Mouse (Mus musculus) hindbrain, embryonic 11.5 days (tissue): ENCODE results near the gene Mon1b. TPM values are rescaled to one million over a fixed set of nuclear protein-coding genes. Genes with fewer than 3 reads are reported as not detected.
A peak's percentile ranks its signal among the peaks of the same experiment; 100 is the strongest.

Source experiments
- ATAC-seq: fragments of 200-750 bp; cut with Nextera tagmentation; 2 replicates; pipeline ENCODE4 v1.8.0; 2017; ENCODE audit warnings: mild to moderate bottlenecking, moderate TSS enrichment, moderate library complexity; ENCODE audit not compliant: low FRiP score
- DNase-seq: peaks from one replicate; pipeline ENCODE4 v3.0.0-alpha.2; 2015; ENCODE audit warnings: low spot score
- H3K27ac ChIP-seq: fragments of 300-500 bp; sonication (generic); 2 replicates; pipeline ENCODE4 v1.5.1; 2014; ENCODE audit warnings: mild to moderate bottlenecking, low read depth, low read length
- H3K27me3 ChIP-seq: fragments of 300-500 bp; sonication (generic); 2 replicates; pipeline ENCODE4 v1.6.1; 2014; ENCODE audit warnings: mild to moderate bottlenecking, low read length, moderate library complexity, mixed read lengths; ENCODE audit not compliant: control insufficient read depth, insufficient read depth
- H3K36me3 ChIP-seq: fragments of 300-500 bp; sonication (generic); 2 replicates; pipeline ENCODE4 v1.6.1; 2014; ENCODE audit warnings: mild to moderate bottlenecking, low read length, moderate library complexity, mixed read lengths; ENCODE audit not compliant: control insufficient read depth, insufficient read depth
- H3K4me1 ChIP-seq: fragments of 300-500 bp; sonication (generic); replicated peaks from 2 replicates; pipeline ENCODE4 v1.6.1; 2014; ENCODE audit warnings: low read length, mixed read lengths; ENCODE audit not compliant: control insufficient read depth, insufficient read depth
- H3K4me2 ChIP-seq: fragments of 300-500 bp; sonication (generic); replicated peaks from 2 replicates; pipeline ENCODE4 v1.6.1; 2014; ENCODE audit warnings: mild to moderate bottlenecking, low read depth, low read length
- H3K4me3 ChIP-seq: fragments of 300-500 bp; sonication (generic); 2 replicates; pipeline ENCODE4 v1.5.1; 2014; ENCODE audit warnings: low read depth, low read length
- H3K9ac ChIP-seq: fragments of 300-500 bp; sonication (generic); 2 replicates; pipeline ENCODE4 v1.6.1; 2014; ENCODE audit warnings: low read depth, low read length
- H3K9me3 ChIP-seq: fragments of 300-500 bp; sonication (generic); 2 replicates; pipeline ENCODE4 v1.6.1; 2016; ENCODE audit warnings: low read length; ENCODE audit not compliant: control insufficient read depth
- WGBS: fragments of 180-500 bp; shearing (Covaris S2); extraction: QIAGEN DNeasy Blood & Tissue Kit; methylation state at CpG from one replicate; pipeline ENCODE4 v1.1.7; 2014; 5-methylcytosine and 5-hydroxymethylcytosine counted together
- polyA plus RNA-seq: library from polyadenylated mRNA; unstranded; fragments of >200 nt; fragmentation: Nextera tagmentation; extraction: Ambion mirVana; gene quantifications from 2 replicates; pipeline ENCODE4 v1.2.1, GENCODE M21; 2014

Mon1b gene
- polyA plus RNA-seq = 9.0 and 12.6 TPM in 2 replicates

DNA sequence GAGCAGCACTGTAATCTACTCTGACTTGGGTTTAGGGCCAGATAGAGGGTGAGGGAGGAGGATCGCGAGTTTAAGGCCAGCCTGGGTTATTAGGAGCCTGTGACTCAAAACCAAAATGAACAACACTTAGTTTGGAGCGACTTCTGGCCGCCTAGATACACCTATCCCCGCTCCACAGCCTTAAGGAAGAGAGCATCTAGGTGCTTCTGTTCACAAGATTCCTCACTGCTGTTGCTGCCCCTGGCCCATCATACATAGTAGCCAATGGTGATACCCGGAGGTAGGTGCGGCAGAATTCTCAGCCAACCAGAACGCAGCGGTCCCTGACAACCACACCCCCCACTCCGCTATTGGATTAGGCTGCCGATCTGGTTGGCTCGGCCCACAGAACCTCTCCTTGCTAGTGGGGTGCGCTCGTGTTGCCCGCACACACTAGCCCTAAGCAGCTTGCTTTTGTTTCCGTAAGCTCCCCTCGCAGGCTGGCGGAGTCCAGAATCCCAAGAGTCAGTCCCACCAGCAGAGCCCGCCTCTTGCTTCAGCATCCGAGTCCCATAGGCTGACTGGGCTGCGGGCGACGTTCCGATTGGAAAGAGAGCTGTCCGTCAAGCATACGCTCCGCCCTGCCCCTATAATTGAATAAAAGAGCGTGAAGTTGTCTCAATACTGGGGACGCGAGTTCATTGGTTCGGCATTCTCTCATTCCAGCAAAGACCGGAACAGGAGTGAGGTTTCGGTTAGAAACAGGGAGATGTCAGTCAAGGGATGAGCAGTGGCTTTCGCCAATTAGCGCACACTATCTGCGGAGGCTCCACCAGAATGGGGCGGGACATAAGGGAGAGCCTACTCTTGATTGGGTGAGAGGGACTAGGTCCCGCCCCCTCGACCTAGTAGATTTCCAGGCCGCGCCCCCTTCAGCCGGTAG is at the start of gene Mon1b:
Mon1b (plus strand) TSS at position 918 of the 922 bp plus-strand sequence.
- H3K27me3 ChIP-seq = no peaks in the 10 kb centered on the region
- peak within 1 kb of the TSS; percentile 95 for H3K4me2 ChIP-seq
- under 1% methylated on average over 42 of the region's 42 CpGs for WGBS
- no peaks in the 10 kb centered on the region for H3K9me3 ChIP-seq
- peak within 1 kb of the TSS; percentile 65 for H3K9ac ChIP-seq
- peak; percentile 99 for ATAC-seq
- peak within 1 kb of the TSS; percentile 56 for H3K4me3 ChIP-seq
- H3K27ac ChIP-seq = peak within 1 kb of the TSS; percentile 79
- no peaks in the 10 kb centered on the region for H3K4me1 ChIP-seq
- DNase-seq = peak; percentile 99
- H3K36me3 ChIP-seq = peaks cover 2% of the 10 kb centered on the region

GRCm38 (mm10) chr8:113598401-113598800 is 37.0 kb upstream of the Mon1b start:
- Histone ChIP-seq H3K4me1 (no peaks in the 10 kb centered on the region), H3K4me3 (no peak overlapping the region), H3K9me3 (no peaks in the 10 kb centered on the region), H3K27ac (no peak overlapping the region), H3K9ac (no peak overlapping the region), H3K4me2 (no peak overlapping the region), H3K36me3 (no peaks in the 10 kb centered on the region), H3K27me3 (no peaks in the 10 kb centered on the region)
- DNase-seq (no peak), ATAC-seq (no peak)
- 47% methylated on average over 3 of the region's 3 CpGs for WGBS

DNA sequence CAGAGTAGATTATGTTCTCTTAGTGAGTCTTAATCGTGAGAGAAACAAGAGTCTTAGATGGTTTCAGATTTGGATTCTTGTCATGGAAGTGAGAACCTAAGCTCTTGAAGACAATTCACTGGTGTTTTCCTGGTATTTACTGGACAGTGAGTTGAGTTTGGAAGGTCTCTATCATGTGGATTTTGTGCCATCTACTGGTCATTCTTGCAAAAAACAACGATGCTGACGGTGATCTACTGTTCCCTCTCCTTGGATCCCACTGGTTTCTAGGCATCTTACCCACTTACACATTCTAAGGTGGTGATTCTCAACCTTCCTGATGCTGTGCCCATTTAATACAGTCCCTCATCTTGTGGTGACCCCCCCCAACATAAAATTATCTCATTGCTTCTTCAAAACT is 2.8 kb upstream of the Mon1b start:
- no peaks in the 10 kb centered on the region for H3K9me3 ChIP-seq
- H3K4me1 ChIP-seq = no peaks in the 10 kb centered on the region
- 10% methylated on average over 3 of the region's 3 CpGs for WGBS
- no peak overlapping the region for H3K9ac ChIP-seq
- no peaks in the 10 kb centered on the region for H3K36me3 ChIP-seq
- H3K27ac ChIP-seq = no peak overlapping the region
- DNase-seq = peak; percentile 64
- ATAC-seq = no peak
- H3K27me3 ChIP-seq = no peaks in the 10 kb centered on the region
- H3K4me3 ChIP-seq = no peak overlapping the region
- H3K4me2 ChIP-seq = no peak overlapping the region

- Histone ChIP-seq H3K4me2 (peak overlapping the region; percentile 62), H3K9ac (0 out of 2 replicates have a peak overlapping the region, but pooled peaks have one; percentile 65), H3K27me3 (no peaks in the 10 kb centered on the region), H3K9me3 (no peaks in the 10 kb centered on the region), H3K4me3 (peak overlapping the region; percentile 56; the same call in 1 of the 2 replicates), H3K36me3 (no peaks in the 10 kb centered on the region), H3K4me1 (no peaks in the 10 kb centered on the region), H3K27ac (peak overlapping the region; percentile 45; the same call in 1 of the 2 replicates)
- DNase-seq (no peak), ATAC-seq (no peak)
- 29% methylated on average over 12 of the region's 12 CpGs for WGBS
Measured at GRCm38 (mm10) chr8:113634161-113634560, 1.2 kb upstream of the Mon1b start.

DNA sequence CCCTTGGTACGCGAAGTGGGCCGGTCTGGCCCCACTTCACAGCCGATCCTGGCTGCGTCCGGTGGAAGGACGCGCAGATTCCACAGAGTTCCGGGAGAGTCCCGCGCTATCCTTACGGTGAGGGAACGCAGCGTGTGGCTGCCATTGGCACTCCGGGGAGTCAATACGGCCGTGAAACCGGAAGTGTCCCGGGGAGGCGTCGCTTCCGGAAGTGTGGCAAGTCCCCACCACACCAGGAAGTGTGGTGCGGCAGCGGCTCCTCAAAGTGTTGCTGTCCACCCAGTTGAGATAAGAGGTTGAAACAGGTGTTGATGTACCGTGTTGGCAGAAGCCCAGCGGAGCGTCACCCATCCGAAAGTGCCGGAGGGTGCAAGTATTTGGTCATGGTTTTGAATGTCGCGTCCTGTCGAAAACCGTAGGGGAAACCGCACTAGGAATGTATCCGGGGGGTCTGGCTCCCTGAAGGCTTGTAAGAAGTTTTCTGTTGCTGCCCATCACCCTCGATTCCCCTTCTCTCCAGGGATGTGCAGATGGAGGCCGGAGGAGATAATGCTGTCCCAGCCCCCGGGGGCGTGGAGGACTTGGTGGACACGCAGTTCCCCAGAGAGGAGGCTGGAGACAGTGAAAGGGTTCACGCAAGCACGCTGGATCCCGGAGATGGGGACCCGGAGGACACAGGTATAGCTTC is 349 bp downstream of the Mon1b start:
- DNase-seq = no peak
- H3K9ac ChIP-seq = peak overlapping the region; percentile 56
- under 1% methylated on average over 44 of the region's 44 CpGs for WGBS
- peak overlapping the region; percentile 56 for H3K4me3 ChIP-seq
- no peaks in the 10 kb centered on the region for H3K27me3 ChIP-seq
- peak; percentile 84 for ATAC-seq
- H3K27ac ChIP-seq = peak overlapping the region; percentile 61
- no peaks in the 10 kb centered on the region for H3K9me3 ChIP-seq
- H3K36me3 ChIP-seq = peaks cover 2% of the 10 kb centered on the region
- no peaks in the 10 kb centered on the region for H3K4me1 ChIP-seq
- H3K4me2 ChIP-seq = peak overlapping the region; percentile 95

GRCm38 (mm10) chr8:113636280-113636628 is 867 bp downstream of the Mon1b start:
- Histone ChIP-seq H3K27ac (no peak overlapping the region), H3K36me3 (peaks cover 2% of the 10 kb centered on the region), H3K9ac (peak overlapping the region; percentile 56), H3K4me2 (peak overlapping the region; percentile 95), H3K9me3 (no peaks in the 10 kb centered on the region), H3K27me3 (no peaks in the 10 kb centered on the region), H3K4me3 (peak overlapping the region; percentile 56), H3K4me1 (no peaks in the 10 kb centered on the region)
- 35% methylated on average over 5 of the region's 5 CpGs for WGBS
- DNase-seq (no peak), ATAC-seq (no peak)

DNA sequence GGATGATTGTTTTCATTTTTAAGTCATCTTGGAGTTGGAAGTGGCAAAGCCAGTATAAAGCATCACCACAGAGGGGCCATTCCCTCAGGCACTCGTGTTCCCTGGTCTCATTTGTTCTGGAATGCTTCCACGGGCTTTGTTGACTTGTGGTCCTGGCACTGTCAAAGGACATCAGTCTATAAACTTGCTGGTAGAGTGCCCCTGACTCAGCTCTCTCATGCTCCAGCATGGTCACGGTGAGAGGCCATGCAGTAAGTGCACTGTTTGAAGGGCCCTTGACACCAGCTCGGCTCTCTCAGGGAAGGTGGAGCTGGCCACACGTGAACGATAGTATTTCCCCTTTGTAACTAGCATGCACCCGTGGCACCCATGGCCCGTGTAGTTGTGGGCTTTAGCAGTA is 5.0 kb downstream of the Mon1b start:
- DNase-seq = no peak
- Histone ChIP-seq H3K36me3 (peaks cover 2% of the 10 kb centered on the region), H3K9ac (no peak overlapping the region), H3K27me3 (no peaks in the 10 kb centered on the region), H3K27ac (no peak overlapping the region), H3K9me3 (no peaks in the 10 kb centered on the region), H3K4me1 (no peaks in the 10 kb centered on the region), H3K4me2 (no peak overlapping the region), H3K4me3 (no peak overlapping the region)
- no peak for ATAC-seq
- WGBS = 95% methylated on average over 8 of the region's 8 CpGs

- Histone ChIP-seq H3K4me2 (no peak within 1 kb of the TSS), H3K27ac (no peak within 1 kb of the TSS), H3K9me3 (no peaks in the 10 kb centered on the region), H3K36me3 (peaks cover 2% of the 10 kb centered on the region), H3K4me3 (no peak within 1 kb of the TSS), H3K27me3 (no peaks in the 10 kb centered on the region), H3K4me1 (no peaks in the 10 kb centered on the region), H3K9ac (no peak within 1 kb of the TSS)
- ATAC-seq (no peak), DNase-seq (no peak)
- 95% methylated on average over 16 of the region's 16 CpGs for WGBS
Measured at GRCm38 (mm10) chr8:113642926-113643325, 7.5 kb downstream of the Mon1b start, which contains the start of gene Syce1l. TSS of gene Syce1l (plus strand) at chr8:113643213.
